Mouse (Mus musculus) adrenal gland, postnatal 36 days (tissue): ENCODE results near the gene Vangl2. TPM values are rescaled to one million over a fixed set of nuclear protein-coding genes. Genes with fewer than 3 reads are reported as not detected.
A peak's percentile ranks its signal among the peaks of the same experiment; 100 is the strongest.

Experiments
- DNase-seq, 2 experiments: peaks; one replicate each; pipeline ENCODE4 v3.0.0; 2021; ENCODE audit warnings: mixed read lengths in 1 of 2
- total RNA-seq, 2 experiments: library from RNA; stranded (reverse); gene quantifications; 2 replicates each; pipeline ENCODE4 v1.2.3; 2021

The Vangl2 gene
- total RNA-seq, 2 experiments from 2014 or later: 2.5 to 5.7 TPM

GRCm38 (mm10) chr1:172029914-172030313 lies 1.7 kb upstream of the Vangl2 start:
- DNase-seq: no peak

DNA sequence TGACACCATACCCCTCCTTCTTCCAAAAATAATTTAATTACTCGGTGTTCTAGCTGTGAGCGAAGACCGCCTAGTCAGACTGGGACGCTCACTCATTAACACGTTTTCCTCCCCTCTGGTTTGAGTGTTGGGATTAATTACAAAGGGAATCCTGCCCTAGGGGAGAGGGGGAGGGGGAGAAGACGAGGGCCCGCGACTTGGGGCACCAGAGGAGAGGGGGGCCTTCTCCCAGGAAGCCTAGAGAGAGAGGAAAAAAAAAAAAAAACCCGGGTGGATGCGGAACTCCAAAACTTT lies 488 bp downstream of the Vangl2 start:
- no peak for DNase-seq

GRCm38 (mm10) chr1:172027010-172027808 lies 1.0 kb downstream of the Vangl2 start:
- DNase-seq: peak; percentile 87 to 93

DNA sequence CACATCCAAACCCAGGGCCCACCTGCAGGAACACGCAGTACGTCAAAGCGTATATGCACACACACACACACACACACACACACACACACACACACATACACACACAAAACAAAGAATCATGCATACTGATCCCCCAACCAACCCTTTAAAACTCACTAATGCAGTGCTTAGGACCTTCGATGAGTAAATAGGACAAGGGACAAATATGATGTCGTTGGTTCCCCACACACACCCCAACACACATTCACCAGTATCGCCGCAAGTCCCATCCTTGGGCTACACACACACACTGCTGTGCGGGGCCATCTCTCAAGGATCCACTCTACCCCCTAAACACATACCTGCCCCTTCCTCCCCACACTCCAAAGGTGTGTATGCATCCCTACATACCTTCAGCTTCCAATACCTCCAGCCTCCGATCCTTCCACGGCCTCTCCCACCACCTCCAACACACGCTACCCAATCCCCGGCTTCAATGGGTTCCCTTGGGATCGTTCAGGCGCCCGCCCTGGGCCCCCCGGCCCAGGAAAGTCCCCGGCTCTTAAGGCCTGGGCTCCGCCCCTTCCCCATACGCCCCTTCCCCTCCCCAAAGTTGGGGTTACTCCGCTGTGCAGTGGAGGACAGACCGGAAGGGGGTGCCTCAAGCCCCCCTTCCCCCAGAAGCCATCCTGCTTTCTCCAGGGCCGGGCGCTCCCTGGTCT lies 1.9 kb downstream of the Vangl2 start:
- DNase-seq: peak in 1 of 2 experiments; percentile 16

- DNase-seq: no peak
Measured at GRCm38 (mm10) chr1:172025201-172025904, 2.9 kb downstream of the Vangl2 start.

GRCm38 (mm10) chr1:172024140-172024895 lies 3.9 kb downstream of the Vangl2 start:
- DNase-seq: no peak

GRCm38 (mm10) chr1:172019863-172020521 lies 8.3 kb downstream of the Vangl2 start:
- DNase-seq: no peak

DNA sequence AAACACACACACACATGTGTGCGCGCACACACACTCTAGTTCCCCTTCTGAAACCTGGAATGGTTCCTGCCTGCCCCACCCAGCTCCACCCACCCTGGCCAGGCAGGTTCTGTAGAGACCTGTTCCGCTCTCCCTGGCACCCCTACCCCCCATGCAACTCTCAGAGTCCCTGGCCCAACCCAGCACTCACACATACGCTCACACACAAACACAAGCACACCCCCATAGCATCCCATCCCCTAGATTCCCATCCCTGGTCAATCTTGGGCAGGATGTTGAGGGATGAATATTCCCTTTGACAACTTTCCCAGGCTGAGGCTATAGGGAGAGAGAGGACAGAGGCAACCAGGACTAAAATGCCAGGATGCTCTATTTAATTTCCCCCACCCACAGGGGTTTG lies 8.9 kb downstream of the Vangl2 start:
- DNase-seq: no peak

GRCm38 (mm10) chr1:172018336-172019311 lies 9.6 kb downstream of the Vangl2 start:
- no peak for DNase-seq

- DNase-seq: no peak
Measured at GRCm38 (mm10) chr1:172017517-172018070, 10.7 kb downstream of the Vangl2 start.

- no peak for DNase-seq
Measured at GRCm38 (mm10) chr1:172016660-172017516, 11.4 kb downstream of the Vangl2 start.

- DNase-seq: no peak
Measured at GRCm38 (mm10) chr1:172016031-172016430, 12.2 kb downstream of the Vangl2 start.

- DNase-seq: no peak
Measured at GRCm38 (mm10) chr1:172015312-172015939, 12.8 kb downstream of the Vangl2 start.

DNA sequence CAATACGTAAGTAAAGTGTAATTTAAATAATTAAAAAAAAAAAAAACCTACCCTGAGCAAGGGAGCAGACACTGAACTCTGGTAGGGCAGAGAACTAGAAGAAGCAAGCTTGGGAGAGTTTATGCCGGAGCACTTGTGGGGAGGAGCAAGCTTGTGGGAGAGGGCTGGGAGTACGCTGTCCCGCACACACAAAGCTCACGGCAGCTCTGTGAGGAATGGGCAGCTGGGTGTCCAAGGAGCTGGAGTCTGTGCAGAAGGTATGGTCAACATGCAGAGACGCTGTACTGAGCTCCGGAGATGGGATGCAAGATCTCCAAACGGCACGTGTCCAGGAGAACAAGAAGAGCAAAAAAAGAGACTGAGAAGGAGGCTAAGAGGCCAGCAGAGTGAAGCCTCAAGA lies 13.5 kb downstream of the Vangl2 start:
- no peak for DNase-seq

DNA sequence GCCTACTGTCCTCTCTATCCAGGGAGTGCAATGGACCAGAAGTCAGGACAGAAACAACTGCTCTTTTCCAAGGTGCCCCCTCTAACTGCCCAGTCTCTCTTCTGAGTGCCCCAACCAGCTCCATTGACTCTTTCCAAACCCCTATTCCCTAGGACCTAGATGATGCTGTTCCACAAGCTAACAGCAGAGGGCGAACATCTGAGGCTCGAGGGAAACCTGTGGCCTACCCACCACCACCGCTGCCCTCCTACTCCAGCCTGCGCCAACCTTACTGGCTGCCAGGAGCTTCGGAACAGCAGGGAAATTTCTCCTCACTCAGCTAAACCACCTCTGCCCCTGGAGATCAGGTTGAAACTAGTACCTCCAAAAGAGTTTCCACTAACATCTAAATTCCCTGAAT lies 16.2 kb downstream of the Vangl2 start:
- DNase-seq: peak; percentile 68 to 69

- DNase-seq: no peak
Measured at GRCm38 (mm10) chr1:172010042-172010824, 18.0 kb downstream of the Vangl2 start.

GRCm38 (mm10) chr1:172009406-172009805 lies 18.8 kb downstream of the Vangl2 start:
- no peak for DNase-seq

- no peak for DNase-seq
Measured at GRCm38 (mm10) chr1:172008351-172008750, 19.9 kb downstream of the Vangl2 start.
